Mouse (Mus musculus) bone marrow macrophage, adult 2 months (primary cell): ENCODE data around the gene Uck2.

Experiments
- CTCF ChIP-seq: IDR thresholded peaks from 2 replicates; pipeline ENCODE4 v1.5.1; 2012; ENCODE audit warnings: low read depth, mild to moderate bottlenecking, low read length, moderate library complexity
- POLR2A ChIP-seq: IDR thresholded peaks from 2 replicates; pipeline ENCODE4 v1.6.1; 2012; ENCODE audit warnings: mild to moderate bottlenecking, low read depth, low read length, borderline replicate concordance

DNA sequence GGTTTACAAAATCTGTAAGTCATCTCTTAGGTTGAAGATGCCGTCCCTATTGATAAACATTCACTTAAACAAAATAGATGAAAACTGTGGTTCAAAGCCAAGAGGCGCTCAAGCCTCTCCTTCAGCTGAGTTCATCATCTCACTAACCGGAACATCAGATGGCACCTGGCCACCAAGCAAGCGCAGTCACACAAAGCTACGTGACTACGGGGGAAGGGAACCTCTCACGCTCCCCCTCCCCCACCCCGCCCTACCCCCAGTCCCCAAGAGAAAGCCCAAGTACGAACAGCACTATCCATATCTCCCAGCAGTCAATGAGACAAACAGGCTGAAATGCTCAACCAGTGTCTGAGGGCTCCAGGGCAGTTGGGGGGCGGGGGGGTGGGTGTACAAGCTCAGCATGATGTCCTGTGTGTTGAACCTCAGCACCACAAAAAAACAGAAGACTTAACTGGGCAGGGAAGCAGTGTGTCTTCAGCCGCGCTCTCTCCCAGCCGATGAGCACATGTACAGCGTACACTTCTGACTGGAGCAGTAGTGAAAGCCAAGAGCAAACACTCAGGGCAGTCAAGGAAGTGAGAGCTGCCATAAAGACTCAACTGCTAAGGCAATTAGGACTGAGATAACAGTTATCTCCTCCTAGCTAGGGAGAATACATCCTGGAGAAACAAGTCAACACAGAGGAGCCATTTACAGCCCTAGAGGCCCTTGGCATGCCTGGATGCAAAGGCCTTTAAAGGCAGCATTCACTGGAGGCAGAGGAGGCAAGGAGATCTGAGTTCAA is 11.5 kb downstream of the Uck2 start:
- TF ChIP-seq CTCF (no peak), POLR2A (no peak)
